Mouse (Mus musculus) liver, embryonic 14.5 days (tissue): ENCODE data around the gene Lhx5.

Experiments used
- CTCF ChIP-seq: IDR thresholded peaks from 2 replicates; pipeline ENCODE4 v1.5.1; 2016; ENCODE audit warnings: antibody characterized with exemption, low read depth, control low read depth
- EP300 ChIP-seq: IDR thresholded peaks from 2 replicates; pipeline ENCODE4 v1.6.1; 2016; ENCODE audit warnings: antibody characterized with exemption, low read depth

DNA sequence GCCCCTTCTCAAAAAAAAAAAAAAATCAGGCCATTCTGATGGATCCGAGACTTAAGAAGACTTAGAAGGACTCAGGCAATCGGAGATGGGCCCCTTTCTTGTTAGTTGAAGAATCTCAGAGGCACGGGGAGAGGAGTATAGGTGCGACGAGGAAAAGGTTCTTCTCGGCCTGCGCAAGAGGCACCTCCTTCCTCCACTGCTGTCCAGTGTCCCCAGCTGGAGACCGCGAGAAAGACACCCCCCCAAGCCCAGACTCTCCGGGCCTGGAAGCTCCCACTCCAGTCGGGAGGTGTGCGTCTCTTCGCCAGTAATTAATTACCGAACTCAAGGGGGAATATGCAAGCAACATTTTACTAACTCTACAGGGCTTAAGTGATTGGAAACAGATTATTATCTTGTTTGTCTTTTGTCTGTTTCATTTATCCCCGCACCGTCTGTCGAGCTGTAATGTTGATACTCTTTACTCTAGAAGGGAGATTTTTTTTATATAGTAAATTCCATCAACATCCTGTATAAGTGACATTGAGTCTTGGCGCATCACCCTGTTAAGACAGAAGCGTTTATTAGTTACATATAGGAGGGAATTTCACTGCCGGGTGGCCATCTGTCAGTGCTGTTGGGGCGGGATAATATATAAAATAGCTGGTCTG lies 3.2 kb upstream of the Lhx5 start:
- TF ChIP-seq CTCF (no peak), EP300 (no peak)
